Mouse (Mus musculus) gastrocnemius, postnatal 4 days (tissue): ENCODE measurements at regions not wholly inside any gene's neighbourhood (a gene's known extent, or its start where the extent isn't known, plus 50 kb on each side); places are given as distances from the start of the nearest gene placed in this dataset.
A peak's percentile ranks its signal among the peaks of the same experiment; 100 is the strongest.

Source experiments
- DNase-seq, 2 experiments: peaks; one replicate each; pipeline ENCODE4 v3.0.0; 2021 to 2022; ENCODE audit warnings: low spot score in 2 of 2, mixed read lengths in 2 of 2

GRCm38 (mm10) chr3:58071574-58071973 lies 223.7 kb upstream of the Pfn2 start:
- no peak for DNase-seq

DNA sequence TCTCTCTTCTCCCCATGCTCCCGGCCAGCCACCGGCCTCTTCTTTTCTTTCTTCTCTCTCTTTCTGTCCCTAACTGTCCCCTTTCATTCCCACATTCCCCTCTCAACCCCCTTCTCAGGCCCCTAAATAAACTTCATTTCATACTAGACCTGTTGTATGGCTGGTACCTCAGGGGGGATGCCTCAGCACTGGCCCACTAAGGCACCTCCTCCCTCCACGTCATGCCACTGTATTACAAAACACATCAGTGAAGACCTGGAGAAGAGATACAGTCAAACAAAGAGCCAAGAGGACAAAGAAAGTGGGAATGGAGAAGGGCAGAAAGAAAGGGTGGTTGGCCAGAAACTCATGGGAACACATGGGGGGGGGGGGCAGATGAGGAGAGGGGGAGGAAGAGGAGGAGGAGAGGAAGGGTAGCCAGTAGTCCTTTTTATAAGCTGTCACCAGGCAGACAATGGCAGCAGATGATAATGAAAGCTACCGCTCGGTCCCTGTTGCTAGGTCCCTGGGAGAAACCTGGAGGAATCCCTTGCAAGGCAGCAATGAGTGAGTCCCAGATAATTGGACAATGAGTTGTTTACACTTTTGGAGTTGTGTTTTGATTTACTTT lies 224.5 kb upstream of the Pfn2 start:
- DNase-seq: no peak

DNA sequence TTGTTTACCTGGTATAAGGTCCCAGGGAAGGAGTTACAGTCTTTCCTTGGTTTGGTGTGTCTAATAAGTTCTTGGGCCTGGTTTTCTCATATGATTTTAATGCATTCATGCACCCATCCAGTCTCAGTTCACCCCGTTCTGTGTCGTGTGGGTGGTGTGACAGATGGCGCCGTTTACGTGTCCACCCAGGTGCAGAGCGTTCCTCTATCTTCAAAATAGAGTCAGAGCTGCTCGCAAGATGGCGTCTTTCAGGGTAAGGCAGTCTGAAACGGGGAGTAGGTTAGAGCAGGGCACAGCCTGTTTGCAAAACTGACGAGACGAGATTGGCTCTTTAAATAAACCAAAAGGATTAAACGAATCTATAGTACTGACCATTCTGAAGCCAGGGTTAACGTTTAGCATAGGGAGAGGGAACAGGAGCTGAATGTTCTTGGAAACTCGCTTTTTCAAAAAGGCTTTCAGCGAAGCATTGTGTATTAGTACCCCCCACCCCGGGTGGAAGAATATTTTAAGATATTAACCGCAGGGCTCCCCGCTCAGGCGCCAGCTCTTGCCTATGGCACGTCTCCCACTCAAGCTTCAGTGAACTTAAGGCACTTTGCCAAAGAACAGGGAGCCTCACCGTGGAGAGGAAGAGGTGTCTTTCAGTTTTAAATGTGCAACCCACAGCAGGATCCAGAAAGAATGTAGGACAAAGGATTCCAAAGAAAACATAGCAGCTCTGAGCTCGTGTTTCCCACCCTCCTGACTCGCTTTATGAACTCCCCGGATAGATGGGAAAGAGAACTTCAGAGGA lies 241.7 kb upstream of the Pfn2 start:
- DNase-seq: no peak

GRCm38 (mm10) chr3:58090396-58090795 lies 242.5 kb upstream of the Pfn2 start:
- DNase-seq: no peak

- no peak for DNase-seq
These were observed 243.7 kb upstream of the Pfn2 start for GRCm38 (mm10) chr3:58091466-58092176.

DNA sequence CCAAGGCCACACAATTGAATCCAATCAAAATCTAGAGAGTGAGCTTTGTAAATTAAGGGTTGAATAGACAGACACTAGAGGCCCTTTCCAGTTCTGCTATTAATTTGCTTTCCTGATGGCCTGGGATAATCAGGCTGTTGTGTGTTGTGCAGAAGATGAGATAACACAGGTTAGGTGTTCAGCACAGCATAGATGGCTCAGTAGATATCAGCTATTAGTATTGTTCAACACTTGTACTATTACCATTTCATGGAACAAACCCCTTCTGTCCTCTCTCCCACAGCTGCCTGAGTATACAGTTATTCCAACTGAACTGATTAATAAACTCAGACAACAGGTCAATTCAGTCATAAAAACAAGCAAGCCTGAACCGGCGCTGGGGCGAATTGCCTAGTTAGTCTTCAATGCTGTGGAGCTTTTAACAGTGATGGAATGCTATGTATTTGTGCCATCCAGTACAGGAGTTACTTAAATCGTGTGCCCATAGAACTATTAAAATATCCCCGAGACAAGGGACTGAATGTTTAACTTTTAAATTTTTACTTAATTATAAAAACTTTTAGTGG lies 263.1 kb upstream of the Pfn2 start:
- no peak for DNase-seq

DNA sequence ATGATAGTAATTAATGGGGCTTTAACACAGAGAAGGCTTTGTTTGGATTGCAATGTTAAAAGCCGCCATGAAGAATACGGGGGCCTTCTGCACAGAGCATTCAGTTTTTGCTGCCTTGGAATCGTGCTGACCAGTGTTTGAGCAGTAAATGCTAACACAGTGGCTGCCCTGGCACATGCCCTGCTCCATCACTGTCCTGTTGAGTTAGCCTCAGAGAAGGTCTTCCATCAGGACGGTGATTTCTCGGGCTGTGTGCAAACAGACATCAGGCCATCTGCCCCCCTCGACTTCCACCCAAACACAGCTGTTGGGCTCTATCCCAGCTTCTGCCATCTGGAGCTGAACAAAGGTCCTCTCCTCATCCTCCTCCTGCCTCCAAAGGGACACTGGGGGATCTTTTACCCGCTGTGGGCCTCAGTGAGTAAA lies 264.6 kb upstream of the Pfn2 start:
- DNase-seq: no peak

DNA sequence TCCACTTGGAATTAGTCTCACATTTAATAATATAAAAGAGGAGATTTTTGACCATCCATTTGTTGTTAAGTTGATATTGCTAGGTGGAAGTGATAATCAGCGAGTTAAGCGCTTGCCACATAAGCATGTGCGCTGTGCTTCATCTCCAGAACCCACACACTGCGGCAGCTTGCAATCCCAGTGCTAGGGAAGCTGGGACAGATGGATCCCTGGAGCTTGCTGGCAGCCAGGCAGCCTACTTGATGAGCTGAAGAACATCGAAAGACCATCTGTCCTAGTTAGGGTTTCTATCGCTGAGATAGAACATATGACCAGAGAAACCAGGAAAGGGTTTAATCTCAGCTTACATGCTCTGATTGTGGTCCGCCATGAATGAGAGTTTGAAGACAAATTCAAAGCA lies 266.1 kb upstream of the Pfn2 start:
- DNase-seq: no peak

DNA sequence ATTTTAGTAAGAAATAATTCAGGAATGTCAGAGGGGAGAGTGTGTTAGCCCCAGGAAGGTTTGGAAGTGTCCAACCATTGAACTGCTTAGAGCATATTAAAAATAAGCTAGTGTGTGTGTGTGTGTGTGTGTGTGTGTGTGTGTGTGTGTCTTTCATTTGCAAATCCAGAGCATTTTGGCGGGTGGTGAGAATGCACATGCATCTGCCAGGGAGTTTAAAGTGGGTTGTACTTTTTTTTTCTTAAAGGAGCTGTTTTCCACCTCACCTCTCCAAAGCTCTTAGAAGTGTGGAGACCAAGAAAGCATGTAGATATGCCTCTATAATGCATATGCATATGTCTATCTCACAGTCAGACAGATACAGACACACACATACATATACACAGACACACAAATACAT lies 267.6 kb upstream of the Pfn2 start:
- no peak for DNase-seq

- DNase-seq: no peak
These were observed 269.0 kb upstream of the Pfn2 start for GRCm38 (mm10) chr3:58116848-58117247.

DNA sequence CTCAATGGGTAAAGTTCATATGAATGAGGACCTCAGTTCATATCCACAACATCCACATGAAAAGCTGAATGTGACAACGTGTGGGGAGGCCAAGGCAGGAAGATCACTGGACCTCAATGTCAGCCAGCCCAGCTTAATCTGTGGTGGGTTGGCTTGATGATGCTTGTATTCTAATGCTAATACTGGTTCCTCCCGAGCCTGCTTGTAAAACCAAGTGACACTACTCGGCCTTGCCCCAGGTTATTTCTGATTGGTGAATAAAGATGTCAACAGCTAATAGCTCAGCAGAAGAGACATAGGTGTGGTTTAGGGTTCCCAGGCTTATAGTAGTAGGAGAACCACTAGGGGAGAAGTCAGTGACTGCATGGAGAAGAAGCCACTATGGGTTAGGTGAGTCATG lies 272.2 kb upstream of the Pfn2 start:
- no peak for DNase-seq

DNA sequence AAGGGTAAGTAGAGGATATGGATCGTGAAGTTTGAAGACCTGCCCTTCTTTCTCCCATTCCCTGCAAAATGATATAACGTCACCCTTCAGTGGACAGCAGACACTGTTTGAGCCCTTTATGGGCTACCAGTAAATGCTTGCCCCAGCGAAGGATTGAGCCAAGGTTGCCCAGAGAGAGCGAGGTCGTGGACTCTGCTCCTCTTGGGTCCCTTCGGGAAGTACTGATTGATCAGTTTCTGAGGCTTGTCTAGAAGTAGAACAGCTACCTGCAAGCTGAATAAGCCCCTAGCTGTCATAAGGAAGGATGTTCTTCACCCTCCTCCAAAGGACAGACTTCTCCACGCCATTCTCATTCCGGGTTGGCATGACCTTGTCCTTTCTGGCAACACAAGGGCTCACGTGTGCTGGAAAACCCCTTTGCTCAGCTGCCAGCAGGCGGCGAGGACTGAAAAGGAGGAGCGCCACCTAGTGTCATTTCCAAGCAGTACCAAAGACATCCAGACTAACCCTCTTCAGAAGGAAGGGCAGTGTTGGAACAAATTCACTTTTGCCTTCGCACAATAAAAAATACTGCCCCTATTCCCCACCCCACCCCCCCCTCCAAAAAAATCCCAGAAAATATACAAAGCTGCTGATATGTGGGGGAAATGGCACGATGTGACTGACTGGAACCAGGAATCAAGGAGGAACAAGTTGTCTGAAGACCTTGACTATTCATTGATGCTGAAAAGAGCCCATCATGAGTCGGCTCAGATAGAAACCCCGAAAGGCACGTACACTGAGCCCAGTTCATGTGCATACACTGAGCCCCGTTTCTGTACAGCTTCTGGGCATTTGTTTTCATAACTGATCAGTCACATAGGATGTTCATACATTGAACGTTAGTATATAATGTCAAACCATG lies 274.8 kb upstream of the Pfn2 start:
- peak; percentile 35 to 75 for DNase-seq

DNA sequence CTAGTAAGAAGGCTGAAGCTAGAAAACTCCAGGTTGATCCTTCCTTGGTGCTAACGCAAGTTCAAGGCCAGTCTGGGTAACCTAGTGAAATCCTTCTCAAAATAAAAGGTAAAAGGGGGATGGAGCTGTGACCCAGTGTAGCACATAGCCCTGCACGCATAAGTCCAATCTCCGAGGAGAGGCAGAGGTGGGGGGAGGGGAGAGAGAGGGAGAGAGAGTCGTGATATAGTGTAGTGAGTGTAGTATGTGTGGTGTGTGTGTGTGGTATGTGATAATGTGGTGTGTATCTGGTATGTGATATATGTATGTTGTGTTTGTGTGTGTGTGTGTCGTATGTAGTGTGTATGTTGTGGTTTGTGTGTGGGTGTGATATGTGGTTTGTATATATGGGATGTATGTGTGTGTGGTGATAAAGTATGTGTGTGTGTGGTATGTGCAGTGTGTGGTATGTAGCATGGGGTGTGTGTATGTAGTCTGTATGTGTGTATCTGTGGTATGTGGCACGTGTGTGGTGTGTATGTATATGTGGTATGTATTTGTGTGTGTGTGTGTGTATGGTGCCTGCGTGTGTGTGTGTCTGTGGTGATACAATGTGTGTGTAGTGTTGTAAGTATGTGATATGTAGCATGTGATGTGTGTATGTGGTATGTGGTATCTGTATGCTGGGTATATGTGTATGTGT lies 275.7 kb upstream of the Pfn2 start:
- DNase-seq: no peak

- no peak for DNase-seq
These were observed 277.0 kb upstream of the Pfn2 start for GRCm38 (mm10) chr3:58124886-58125285.

- no peak for DNase-seq
These were observed 279.1 kb upstream of the Pfn2 start for GRCm38 (mm10) chr3:58126996-58127395.

GRCm38 (mm10) chr3:58128059-58128458 lies 280.2 kb upstream of the Pfn2 start:
- no peak for DNase-seq

DNA sequence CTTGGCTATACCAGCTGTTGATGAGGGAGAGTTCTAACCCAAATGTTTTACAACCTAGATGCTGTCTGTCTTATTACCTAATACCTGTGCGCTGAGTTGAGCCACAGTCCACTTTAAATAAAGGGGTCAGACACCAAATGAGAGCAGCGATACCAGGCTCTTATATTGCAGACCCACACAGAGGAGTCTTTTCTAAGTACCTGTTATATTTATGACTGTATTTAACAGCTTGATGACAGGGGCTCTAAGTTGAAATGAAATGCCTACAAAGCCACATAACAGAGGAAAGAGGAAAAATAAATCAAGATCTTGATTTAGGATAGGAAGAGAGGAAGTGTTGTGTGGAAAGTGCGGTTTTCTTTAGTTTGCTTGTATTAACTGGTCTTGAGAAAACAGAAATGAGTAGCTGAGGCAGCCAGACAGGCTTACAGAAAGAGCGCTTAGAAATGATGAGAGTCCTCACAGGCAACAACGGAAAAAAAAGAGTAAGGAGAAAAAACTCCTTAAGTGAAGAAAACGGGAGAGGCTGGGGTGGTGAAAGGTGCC lies 281.6 kb upstream of the Pfn2 start:
- DNase-seq: no peak

DNA sequence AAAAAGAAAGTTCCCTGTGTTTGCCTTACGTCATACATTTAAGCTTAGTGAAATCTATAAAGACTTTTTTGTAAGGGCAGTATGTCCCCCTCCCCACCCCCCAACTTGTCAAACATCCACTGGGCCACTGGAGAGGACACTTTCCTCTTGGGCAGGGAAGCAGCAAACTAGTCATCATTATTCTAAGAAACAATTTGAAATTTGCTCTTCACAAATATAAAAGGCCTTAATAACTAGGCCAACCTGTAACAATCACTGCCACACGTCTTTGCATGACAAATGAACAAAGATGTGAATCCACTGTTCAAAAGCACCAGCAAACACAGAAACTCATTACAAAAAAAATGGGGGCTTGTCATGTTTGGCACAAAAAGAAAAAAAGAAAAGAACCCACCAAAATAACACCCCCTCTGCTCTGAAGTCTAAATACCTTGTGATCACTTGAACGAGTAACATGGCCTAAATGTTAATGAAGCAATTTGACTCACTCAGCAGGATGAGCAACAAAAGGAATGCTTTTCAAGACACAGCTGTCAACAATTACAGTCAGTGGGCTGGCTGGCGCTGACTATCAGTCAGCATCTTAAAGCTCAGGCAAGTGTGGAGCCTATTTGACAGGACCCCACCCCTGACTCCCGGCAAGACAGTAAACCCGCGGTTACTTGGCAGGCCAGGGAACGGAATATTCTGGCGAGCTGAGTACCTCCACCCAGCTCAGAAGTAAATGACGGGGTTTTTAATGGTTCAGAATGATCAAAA lies 278.7 kb upstream of the Tsc22d2 start:
- DNase-seq: no peak
